Mouse (Mus musculus) thymus, postnatal 10 days (tissue): Measurements from ENCODE around the gene Safb2.

Experiments used
- DNase-seq, 2 experiments: peaks; one replicate each; pipeline ENCODE4 v3.0.0; 2021; ENCODE audit warnings: low spot score in 2 of 2

Gene Safb2

GRCm38 (mm10) chr17:56522744-56523143 lies 61.6 kb downstream of the Safb2 start:
- no peak for DNase-seq

GRCm38 (mm10) chr17:56515690-56516410 lies 68.5 kb downstream of the Safb2 start:
- no peak for DNase-seq

- DNase-seq, result no peak
Measured at GRCm38 (mm10) chr17:56514916-56515315, 69.5 kb downstream of the Safb2 start.

GRCm38 (mm10) chr17:56514330-56514729 lies 70.1 kb downstream of the Safb2 start:
- no peak for DNase-seq

- DNase-seq, result no peak
Measured at GRCm38 (mm10) chr17:56512310-56512709, 72.1 kb downstream of the Safb2 start, which contains the start of gene Znrf4. TSS of gene Znrf4 (minus strand) at chr17:56512431.

- no peak for DNase-seq
Measured at GRCm38 (mm10) chr17:56511707-56512090, 72.7 kb downstream of the Safb2 start.

- DNase-seq, result no peak
Measured at GRCm38 (mm10) chr17:56510970-56511706, 73.2 kb downstream of the Safb2 start.
